ENCODE assay signal across 8 mouse cellular contexts in genomic region chr5:24587200-24587577, GRCm38 (mm10). TPM values are rescaled to one million over a fixed set of nuclear protein-coding genes. Genes with fewer than 3 reads are reported as not detected.
DNase-seq lines count a peak whose midpoint lies in the region; ATAC-seq and TF ChIP-seq lines count a peak whose summit lies in the region.

No protein-coding gene starts in this region.

- H3K36me3 ChIP-seq in kidney, adult 2 months (ENCODE audit: control insufficient read depth, insufficient read depth, low read length): no peaks in the 10 kb centered on the region
- peaks cover 40 to 44% of the 10 kb centered on the region in 2 experiments for H3K36me3 ChIP-seq in CH12.LX (replicated peaks in 1 of 2; ENCODE audit: control insufficient read depth in 1 of 2, insufficient read depth in 1 of 2, low read length in 1 of 2)
- H3K36me3 ChIP-seq in embryonic facial prominence, embryonic 11.5 days (replicated peaks; ENCODE audit: control insufficient read depth, insufficient read depth, low read depth, low read length): no peaks in the 10 kb centered on the region
- peaks cover 17% of the 10 kb centered on the region for H3K36me3 ChIP-seq in midbrain, postnatal 0 days (ENCODE audit: insufficient read depth, low read length)

- no peaks in the 10 kb centered on the region for H3K27me3 ChIP-seq in kidney, adult 2 months (replicated peaks; ENCODE audit: control insufficient read depth, insufficient read depth, low read length)
- H3K27me3 ChIP-seq in CH12.LX (replicated peaks): no peaks in the 10 kb centered on the region
- no peaks in the 10 kb centered on the region for H3K27me3 ChIP-seq in embryonic facial prominence, embryonic 11.5 days (ENCODE audit: control insufficient read depth, insufficient read depth, low read length)
- no peaks in the 10 kb centered on the region for H3K27me3 ChIP-seq in midbrain, postnatal 0 days (ENCODE audit: insufficient read depth, low read length)

- in situ Hi-C loops in CH12.LX (cut with MboI; ENCODE audit: low pct_ligation_motif_present, low pct_unique_long_range_greater_than_20kb, low sequenced_read_pairs): no loop called here

- no peaks in the 10 kb centered on the region for H3K9me3 ChIP-seq in CH12.LX (replicated peaks; ENCODE audit: low read length)
- no peaks in the 10 kb centered on the region for H3K9me3 ChIP-seq in embryonic facial prominence, embryonic 11.5 days (replicated peaks; ENCODE audit: control insufficient read depth, low read length)
- no peaks in the 10 kb centered on the region for H3K9me3 ChIP-seq in midbrain, postnatal 0 days (ENCODE audit: low read length)

- H3K4me3 ChIP-seq in kidney, adult 2 months (ENCODE audit: insufficient read depth, low read depth, low read length): peak overlapping the region; percentile 80
- H3K4me3 ChIP-seq in CH12.LX (replicated peaks in 1 of 3; ENCODE audit: low read depth in 2 of 3, low read length in 2 of 3, poor library complexity in 1 of 3): peak overlapping the region; percentile 88 to 98 (median 90)
- peak overlapping the region; percentile 65 for H3K4me3 ChIP-seq in embryonic facial prominence, embryonic 11.5 days (ENCODE audit: low read depth, low read length)
- peak overlapping the region; percentile 78 for H3K4me3 ChIP-seq in midbrain, postnatal 0 days (ENCODE audit: low read depth, low read length)

- peak overlapping the region; percentile 77 for H3K9ac ChIP-seq in CH12.LX (ENCODE audit: insufficient read depth, low read depth)
- H3K9ac ChIP-seq in embryonic facial prominence, embryonic 11.5 days (replicated peaks; ENCODE audit: low read length): peak overlapping the region; percentile 71
- H3K9ac ChIP-seq in midbrain, postnatal 0 days (replicated peaks; ENCODE audit: low read length, poor library complexity, severe bottlenecking): peak overlapping the region; percentile 92

- no peak overlapping the region for H3K27ac ChIP-seq in kidney, adult 2 months (ENCODE audit: insufficient read depth, low read depth, low read length)
- H3K27ac ChIP-seq in CH12.LX (ENCODE audit: insufficient read depth, low read depth): 0 out of 2 replicates have a peak overlapping the region, but pooled peaks have one; percentile 8
- no peak overlapping the region for H3K27ac ChIP-seq in embryonic facial prominence, embryonic 11.5 days (replicated peaks; ENCODE audit: low read depth, low read length)
- peak overlapping the region; percentile 81 for H3K27ac ChIP-seq in midbrain, postnatal 0 days (ENCODE audit: low read depth, low read length)

- dilution Hi-C loops in CH12.LX (cut with MboI; ENCODE audit: extremely low pct_ligation_motif_present, extremely low pct_unique_long_range_greater_than_20kb, low sequenced_read_pairs): no loop called here

- no peak for TF ChIP-seq EP300 in CH12.LX (IDR thresholded peaks at IDR 0.05; ENCODE audit: low read length)

- no peak for TF ChIP-seq POLR2A in kidney, adult 2 months (IDR thresholded peaks at IDR 0.05; ENCODE audit: low read depth, low read length)
- no peak for TF ChIP-seq POLR2A in CH12.LX (IDR thresholded peaks at IDR 0.05; ENCODE audit: low read depth, low read length)

- no peak for TF ChIP-seq RAD21 in CH12.LX (IDR thresholded peaks at IDR 0.05; ENCODE audit: low read depth, low read length)

- peaks cover 9% of the 10 kb centered on the region; the same call in 1 of the 2 replicates for H3K4me1 ChIP-seq in kidney, adult 2 months (ENCODE audit: control insufficient read depth, insufficient read depth, low read length)
- H3K4me1 ChIP-seq in CH12.LX (ENCODE audit: control insufficient read depth in 1 of 2, insufficient read depth in 2 of 2): peaks cover 8 to 24% of the 10 kb centered on the region in 2 experiments
- H3K4me1 ChIP-seq in embryonic facial prominence, embryonic 11.5 days (ENCODE audit: control insufficient read depth, insufficient read depth, low read length): no peaks in the 10 kb centered on the region
- peaks cover 11% of the 10 kb centered on the region for H3K4me1 ChIP-seq in midbrain, postnatal 0 days (ENCODE audit: insufficient read depth, low read length)

- no peak for DNase-seq in kidney, adult 2 months
- DNase-seq in kidney, adult 9 months: no peak
- DNase-seq in CH12.LX (ENCODE audit: extremely low read depth): peak; percentile 40
- DNase-seq in embryonic facial prominence, embryonic 11.5 days (ENCODE audit: low spot score): no peak
- DNase-seq in induced T-regulatory cell, adult 2 months (ENCODE audit: low read depth): peak; percentile 49
- peak; percentile 42 for DNase-seq in midbrain, postnatal 0 days (ENCODE audit: low spot score)
- no peak for DNase-seq in adrenal gland, postnatal 4 days (ENCODE audit: low spot score in 2 of 2)
- DNase-seq in adrenal gland, postnatal 10 days: no peak

- peak overlapping the region; percentile 45 for H3K4me2 ChIP-seq in CH12.LX (ENCODE audit: insufficient read depth, low read depth, poor library complexity, severe bottlenecking)
- peak overlapping the region; percentile 77 for H3K4me2 ChIP-seq in embryonic facial prominence, embryonic 11.5 days (ENCODE audit: low read depth, low read length)
- peak overlapping the region; percentile 84 for H3K4me2 ChIP-seq in midbrain, postnatal 0 days (ENCODE audit: low read depth, low read length, poor library complexity, severe bottlenecking)

- TF ChIP-seq CTCF in kidney, adult 2 months (conservative IDR thresholded peaks at IDR 0.05; ENCODE audit: insufficient read depth, insufficient read length, low read depth, low read length): no peak
- TF ChIP-seq CTCF in CH12.LX (conservative IDR thresholded peaks at IDR 0.05 in 1 of 2, IDR thresholded peaks at IDR 0.05 in 1 of 2; ENCODE audit: low read depth in 2 of 2, low read length in 2 of 2): no peak
- no peak for TF ChIP-seq CTCF in midbrain, postnatal 0 days (IDR thresholded peaks at IDR 0.05)

- ATAC-seq in embryonic facial prominence, embryonic 11.5 days (replicated peaks; ENCODE audit: insufficient number of reproducible peaks, low FRiP score, low TSS enrichment, low read depth): no peak
- peak; percentile 39; the same call in 1 of the 2 replicates for ATAC-seq in midbrain, postnatal 0 days (ENCODE audit: low FRiP score)

- peaks cover 19% of the 10 kb centered on the region for H3K79me2 ChIP-seq in CH12.LX (replicated peaks; ENCODE audit: control insufficient read depth, extremely low read depth, insufficient read depth, poor library complexity, severe bottlenecking)

- WGBS in kidney, adult 2 months: 15% methylated on average over 4 of the region's 4 CpGs
- WGBS in embryonic facial prominence, embryonic 11.5 days: 35% methylated on average over 4 of the region's 4 CpGs
- WGBS in midbrain, postnatal 0 days: 29% methylated on average over 4 of the region's 4 CpGs

RNA-seq across cellular contexts. Expression of gene Chpf2, which starts 0.6 kb away (rescaled TPM):
- 20.2 and 27.5 TPM in 2 replicates for polyA plus RNA-seq in kidney, adult 2 months (2012; rRNA removed)
- total RNA-seq in CH12.LX (2012; rRNA removed) (20.4 and 25.5 TPM in 2 replicates), CH12.LX (2014; rRNA removed) (11.2 and 11.9 TPM in 2 replicates)
- 22.8 and 26.9 TPM in 2 replicates for polyA plus RNA-seq in CH12.LX (2012; ENCODE audit: insufficient read length, low read depth)
- 6.4 and 7.1 TPM in 2 replicates for polyA plus RNA-seq in embryonic facial prominence, embryonic 11.5 days (2014; fragmentation: Nextera tagmentation; extraction: Ambion mirVana)
- 31.3 and 32.8 TPM in 2 replicates for total RNA-seq in midbrain, postnatal 0 days (2014; rRNA removed)
- 25.5 and 26.3 TPM in 2 replicates for polyA plus RNA-seq in midbrain, postnatal 0 days (2015; fragmentation: Nextera tagmentation; extraction: Ambion mirVana)
- total RNA-seq in adrenal gland, postnatal 4 days (2021): 10 to 100 TPM; 59.1 to 68.4 TPM
- 10 to 100 TPM; 35.4 to 46.3 TPM for total RNA-seq in adrenal gland, postnatal 10 days (2021)

RNA-seq across cellular contexts. Expression of gene Abcf2, which starts 9.9 kb away (rescaled TPM):
- 40.2 and 47.6 TPM in 2 replicates for polyA plus RNA-seq in kidney, adult 2 months (2012; rRNA removed)
- total RNA-seq in CH12.LX (2012; rRNA removed) (118 and 152 TPM in 2 replicates), CH12.LX (2014; rRNA removed) (162 and 169 TPM in 2 replicates)
- polyA plus RNA-seq in CH12.LX (2012; ENCODE audit: insufficient read length, low read depth): 160 and 162 TPM in 2 replicates
- 148 and 159 TPM in 2 replicates for polyA plus RNA-seq in embryonic facial prominence, embryonic 11.5 days (2014; fragmentation: Nextera tagmentation; extraction: Ambion mirVana)
- total RNA-seq in midbrain, postnatal 0 days (2014; rRNA removed): 55.9 and 57.0 TPM in 2 replicates
- 58.2 and 62.3 TPM in 2 replicates for polyA plus RNA-seq in midbrain, postnatal 0 days (2015; fragmentation: Nextera tagmentation; extraction: Ambion mirVana)
- total RNA-seq in adrenal gland, postnatal 4 days (2021): 10 to 100 TPM; 54.7 to 59.8 TPM
- 10 to 100 TPM; 51.0 to 53.3 TPM for total RNA-seq in adrenal gland, postnatal 10 days (2021)

RNA-seq across cellular contexts. Expression of gene 4931409K22Rik, which starts 30.6 kb away (rescaled TPM):
- polyA plus RNA-seq in kidney, adult 2 months (2012; rRNA removed): 0.10 and 0.14 TPM in 2 replicates
- total RNA-seq in CH12.LX (2012; rRNA removed): not detected in 2 replicates
- total RNA-seq in CH12.LX (2014; rRNA removed): not detected in 2 replicates
- polyA plus RNA-seq in CH12.LX (2012; ENCODE audit: insufficient read length, low read depth): not detected in 2 replicates
- not detected in 2 replicates for polyA plus RNA-seq in embryonic facial prominence, embryonic 11.5 days (2014; fragmentation: Nextera tagmentation; extraction: Ambion mirVana)
- total RNA-seq in midbrain, postnatal 0 days (2014; rRNA removed): not detected in 2 replicates
- not detected in 2 replicates for polyA plus RNA-seq in midbrain, postnatal 0 days (2015; fragmentation: Nextera tagmentation; extraction: Ambion mirVana)
- total RNA-seq in adrenal gland, postnatal 4 days (2021): under 1 TPM in 1 of 2 experiments, not detected in 1; 0.11 TPM
- not detected for total RNA-seq in adrenal gland, postnatal 10 days (2021)

RNA-seq across cellular contexts. Expression of gene Smarcd3, which starts 37.0 kb away (rescaled TPM):
- 12.4 and 15.9 TPM in 2 replicates for polyA plus RNA-seq in kidney, adult 2 months (2012; rRNA removed)
- 1.3 and 1.5 TPM in 2 replicates for total RNA-seq in CH12.LX (2012; rRNA removed)
- not detected in 2 replicates for total RNA-seq in CH12.LX (2014; rRNA removed)
- 2.2 and 2.8 TPM in 2 replicates for polyA plus RNA-seq in CH12.LX (2012; ENCODE audit: insufficient read length, low read depth)
- 46.2 and 47.1 TPM in 2 replicates for polyA plus RNA-seq in embryonic facial prominence, embryonic 11.5 days (2014; fragmentation: Nextera tagmentation; extraction: Ambion mirVana)
- 279 and 347 TPM in 2 replicates for total RNA-seq in midbrain, postnatal 0 days (2014; rRNA removed)
- polyA plus RNA-seq in midbrain, postnatal 0 days (2015; fragmentation: Nextera tagmentation; extraction: Ambion mirVana): 187 and 189 TPM in 2 replicates
- total RNA-seq in adrenal gland, postnatal 4 days (2021): 10 to 100 TPM; 27.9 to 30.6 TPM
- total RNA-seq in adrenal gland, postnatal 10 days (2021): 10 to 100 TPM; 16.4 to 26.0 TPM

RNA-seq across cellular contexts. Expression of gene Asb10, which starts 46.4 kb away (rescaled TPM):
- polyA plus RNA-seq in kidney, adult 2 months (2012; rRNA removed): 0.38 and 1.6 TPM in 2 replicates
- total RNA-seq in CH12.LX (2012; rRNA removed): not detected in 2 replicates
- total RNA-seq in CH12.LX (2014; rRNA removed): not detected in 2 replicates
- polyA plus RNA-seq in CH12.LX (2012; ENCODE audit: insufficient read length, low read depth): not detected in 2 replicates
- 0.24 and 0.36 TPM in 2 replicates for polyA plus RNA-seq in embryonic facial prominence, embryonic 11.5 days (2014; fragmentation: Nextera tagmentation; extraction: Ambion mirVana)
- total RNA-seq in midbrain, postnatal 0 days (2014; rRNA removed): 1.2 TPM in 1 of 2 replicates, not detected in the other
- 0.31 and 0.39 TPM in 2 replicates for polyA plus RNA-seq in midbrain, postnatal 0 days (2015; fragmentation: Nextera tagmentation; extraction: Ambion mirVana)
- total RNA-seq in adrenal gland, postnatal 4 days (2021): 1 to 10 TPM; 2.6 to 3.0 TPM
- 1 to 10 TPM; 1.0 to 6.2 TPM for total RNA-seq in adrenal gland, postnatal 10 days (2021)

Comparison
In these comparisons a context has a peak if more than half of its experiments do, and no peak if none do; other contexts are left out.
1. DNase-seq: peak in CH12.LX (single experiment), induced T-regulatory cell, adult 2 months (single experiment) and midbrain, postnatal 0 days (single experiment); none in kidney, adult 2 months (single experiment), kidney, adult 9 months (single experiment), embryonic facial prominence, embryonic 11.5 days (single experiment), adrenal gland, postnatal 4 days (0 of 2) and adrenal gland, postnatal 10 days (single experiment).
2. H3K27ac ChIP-seq: peak in CH12.LX (single experiment) and midbrain, postnatal 0 days (single experiment); none in kidney, adult 2 months (single experiment) and embryonic facial prominence, embryonic 11.5 days (single experiment).
3. Peak in every context shown above with its lines, with median percentiles within 50 percentile points of each other: H3K4me3 ChIP-seq, H3K4me2 ChIP-seq and H3K9ac ChIP-seq.